Mouse (Mus musculus): ENCODE measurements at regions not wholly inside any gene's neighbourhood (a gene's known extent, or its start where the extent isn't known, plus 50 kb on each side); places are given as distances from the start of the nearest gene placed in this dataset.

GRCm38 (mm10) chr3:115821627-115822026 is 66.0 kb upstream of the Dph5 start:
- no peak overlapping the region for H3K4me2 ChIP-seq (ENCODE audit: low read length)
- 94% methylated on average over 2 of the region's 2 CpGs for WGBS

GRCm38 (mm10) chr3:115822491-115822890 is 65.1 kb upstream of the Dph5 start:
- Histone ChIP-seq H3K36me3 (ENCODE audit: control insufficient read depth, insufficient read depth, low read length) (no peaks in the 10 kb centered on the region), H3K27ac (ENCODE audit: low read depth, low read length) (no peak overlapping the region), H3K4me1 (ENCODE audit: control insufficient read depth, insufficient read depth, low read depth, low read length) (no peaks in the 10 kb centered on the region), H3K4me2 (ENCODE audit: low read length) (no peak overlapping the region), H3K9ac (ENCODE audit: low read depth, low read length) (no peak overlapping the region), H3K4me3 (ENCODE audit: low read length) (no peak overlapping the region), H3K9me3 (ENCODE audit: control insufficient read depth, low read length) (no peaks in the 10 kb centered on the region), H3K27me3 (replicated peaks; ENCODE audit: control insufficient read depth, insufficient read depth, low read length) (no peaks in the 10 kb centered on the region)
- ATAC-seq = no peak
- WGBS = 60% methylated on average over 6 of the region's 6 CpGs

More at GRCm38 (mm10) chr3:115821627-115822026, 66.0 kb upstream of the Dph5 start:
- H3K4me1 ChIP-seq (ENCODE audit: control insufficient read depth, insufficient read depth, low read depth, low read length) = no peaks in the 10 kb centered on the region
- H3K4me3 ChIP-seq (ENCODE audit: low read length) = no peak overlapping the region
- H3K27me3 ChIP-seq (replicated peaks; ENCODE audit: control insufficient read depth, insufficient read depth, low read length) = no peaks in the 10 kb centered on the region
- no peak for ATAC-seq
- H3K36me3 ChIP-seq (ENCODE audit: control insufficient read depth, insufficient read depth, low read length) = no peaks in the 10 kb centered on the region
- H3K9ac ChIP-seq (ENCODE audit: low read depth, low read length) = no peak overlapping the region
- H3K9me3 ChIP-seq (ENCODE audit: control insufficient read depth, low read length) = no peaks in the 10 kb centered on the region
- no peak overlapping the region for H3K27ac ChIP-seq (ENCODE audit: low read depth, low read length)

- WGBS = 91% methylated on average over 5 of the region's 5 CpGs
- no peak overlapping the region for H3K4me3 ChIP-seq (ENCODE audit: low read length)
- H3K27me3 ChIP-seq (replicated peaks; ENCODE audit: control insufficient read depth, insufficient read depth, low read length) = no peaks in the 10 kb centered on the region
- no peaks in the 10 kb centered on the region for H3K36me3 ChIP-seq (ENCODE audit: control insufficient read depth, insufficient read depth, low read length)
- ATAC-seq = no peak
- no peak overlapping the region for H3K4me2 ChIP-seq (ENCODE audit: low read length)
- no peak overlapping the region for H3K27ac ChIP-seq (ENCODE audit: low read depth, low read length)
- no peaks in the 10 kb centered on the region for H3K4me1 ChIP-seq (ENCODE audit: control insufficient read depth, insufficient read depth, low read depth, low read length)
- H3K9me3 ChIP-seq (ENCODE audit: control insufficient read depth, low read length) = no peaks in the 10 kb centered on the region
- no peak overlapping the region for H3K9ac ChIP-seq (ENCODE audit: low read depth, low read length)
These were observed 63.9 kb upstream of the Dph5 start for GRCm38 (mm10) chr3:115823741-115824140.

- no peak overlapping the region for H3K9ac ChIP-seq (ENCODE audit: low read depth, low read length)
- H3K4me2 ChIP-seq (ENCODE audit: low read length) = no peak overlapping the region
- no peak overlapping the region for H3K27ac ChIP-seq (ENCODE audit: low read depth, low read length)
- H3K4me1 ChIP-seq (ENCODE audit: control insufficient read depth, insufficient read depth, low read depth, low read length) = no peaks in the 10 kb centered on the region
- H3K9me3 ChIP-seq (ENCODE audit: control insufficient read depth, low read length) = no peaks in the 10 kb centered on the region
- H3K27me3 ChIP-seq (replicated peaks; ENCODE audit: control insufficient read depth, insufficient read depth, low read length) = no peaks in the 10 kb centered on the region
- no peaks in the 10 kb centered on the region for H3K36me3 ChIP-seq (ENCODE audit: control insufficient read depth, insufficient read depth, low read length)
- 63% methylated on average over 2 of the region's 2 CpGs for WGBS
- no peak overlapping the region for H3K4me3 ChIP-seq (ENCODE audit: low read length)
- no peak for ATAC-seq
These were observed 62.8 kb upstream of the Dph5 start for GRCm38 (mm10) chr3:115824792-115825191.

- no peaks in the 10 kb centered on the region for H3K4me1 ChIP-seq (ENCODE audit: control insufficient read depth, insufficient read depth, low read depth, low read length)
- H3K27me3 ChIP-seq (replicated peaks; ENCODE audit: control insufficient read depth, insufficient read depth, low read length) = no peaks in the 10 kb centered on the region
- no peak for ATAC-seq
- H3K4me2 ChIP-seq (ENCODE audit: low read length) = no peak overlapping the region
- no peak overlapping the region for H3K27ac ChIP-seq (ENCODE audit: low read depth, low read length)
- H3K9me3 ChIP-seq (ENCODE audit: control insufficient read depth, low read length) = 0 out of 2 replicates have a peak, but pooled peaks cover 2% of the 10 kb centered on the region
- H3K9ac ChIP-seq (ENCODE audit: low read depth, low read length) = no peak overlapping the region
- no peak overlapping the region for H3K4me3 ChIP-seq (ENCODE audit: low read length)
- H3K36me3 ChIP-seq (ENCODE audit: control insufficient read depth, insufficient read depth, low read length) = no peaks in the 10 kb centered on the region
These were observed 52.3 kb upstream of the Dph5 start for GRCm38 (mm10) chr3:115835381-115835780.

- Histone ChIP-seq H3K9ac (ENCODE audit: low read depth, low read length) (no peak overlapping the region), H3K4me2 (ENCODE audit: low read length) (no peak overlapping the region), H3K9me3 (ENCODE audit: control insufficient read depth, low read length) (0 out of 2 replicates have a peak, but pooled peaks cover 2% of the 10 kb centered on the region), H3K27ac (ENCODE audit: low read depth, low read length) (no peak overlapping the region), H3K4me1 (ENCODE audit: control insufficient read depth, insufficient read depth, low read depth, low read length) (no peaks in the 10 kb centered on the region), H3K27me3 (replicated peaks; ENCODE audit: control insufficient read depth, insufficient read depth, low read length) (no peaks in the 10 kb centered on the region), H3K4me3 (ENCODE audit: low read length) (no peak overlapping the region), H3K36me3 (ENCODE audit: control insufficient read depth, insufficient read depth, low read length) (no peaks in the 10 kb centered on the region)
- WGBS = 86% methylated on average over 1 of the region's 1 CpGs
- no peak for ATAC-seq
These were observed 49.9 kb upstream of the Dph5 start for GRCm38 (mm10) chr3:115837617-115838216.
